Mouse (Mus musculus): Measurements from ENCODE around the gene Tecpr2. TPM values are rescaled to one million over a fixed set of nuclear protein-coding genes. Genes with fewer than 3 reads are reported as not detected.

Tecpr2 gene
- polyA plus RNA-seq, 1 experiment from 2014 or later, result 1.8 TPM

DNA sequence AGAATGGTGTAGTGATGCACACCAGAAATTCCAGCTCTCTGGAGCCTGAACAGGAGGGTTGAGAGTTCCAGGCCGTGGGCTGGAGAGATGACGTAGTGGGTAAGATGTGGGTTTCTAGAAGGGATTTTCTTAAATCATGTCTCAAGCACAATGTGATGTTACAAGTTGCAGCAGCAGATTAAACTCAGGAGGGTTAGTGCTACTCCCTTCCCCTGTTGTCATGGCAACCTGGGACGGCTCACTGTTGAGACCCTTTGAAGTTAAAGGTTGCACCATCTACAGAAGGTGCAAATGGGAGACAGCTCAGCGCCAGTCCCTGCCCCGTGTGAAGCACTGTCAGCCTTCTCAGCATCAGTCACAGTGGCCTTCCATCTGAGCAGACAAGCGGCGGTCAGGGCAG lies 27.8 kb upstream of the Tecpr2 start:
- TF ChIP-seq CTCF (IDR thresholded peaks at IDR 0.05; ENCODE audit: low read depth), result no peak
- no peak overlapping the region for H3K4me3 ChIP-seq (replicated peaks; ENCODE audit: low read depth, low read length)
- no peaks in the 10 kb centered on the region for H3K4me1 ChIP-seq (replicated peaks; ENCODE audit: insufficient read depth, low read length)
- H3K27me3 ChIP-seq (ENCODE audit: insufficient read depth, low read length), result no peaks in the 10 kb centered on the region
- H3K9me3 ChIP-seq (replicated peaks; ENCODE audit: low read length), result no peaks in the 10 kb centered on the region
- no peak overlapping the region for H3K4me2 ChIP-seq (ENCODE audit: low read length)
- no peak overlapping the region for H3K27ac ChIP-seq
- DNase-seq (ENCODE audit: low spot score) (no peak), ATAC-seq (replicated peaks; ENCODE audit: low FRiP score, low read depth) (no peak)
- WGBS, result 39% methylated on average over 7 of the region's 7 CpGs
- H3K9ac ChIP-seq (ENCODE audit: low read depth, low read length), result no peak overlapping the region
- peaks cover 25% of the 10 kb centered on the region for H3K36me3 ChIP-seq (ENCODE audit: insufficient read depth, low read length)

DNA sequence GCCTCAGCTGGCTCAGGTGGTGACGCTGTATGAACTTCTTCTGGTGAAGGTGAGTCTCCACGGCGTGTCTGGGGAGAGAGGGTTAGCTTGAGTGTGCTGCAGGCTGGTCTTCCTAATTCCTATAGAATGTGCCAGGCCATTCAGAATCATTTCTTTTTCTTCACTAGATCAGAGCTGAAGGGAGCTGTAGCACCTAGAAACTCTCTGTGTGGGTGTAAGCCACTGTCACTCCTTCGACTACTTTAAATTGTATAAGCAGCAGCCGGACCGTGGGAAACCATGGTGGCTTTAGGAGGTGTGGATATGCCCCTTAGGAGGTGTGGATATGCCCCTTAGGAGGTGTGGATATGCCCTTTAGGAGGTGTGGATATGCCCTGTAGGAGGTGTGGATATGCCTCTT lies 25.1 kb upstream of the Tecpr2 start:
- Histone ChIP-seq H3K4me2 (ENCODE audit: low read length) (no peak overlapping the region), H3K4me1 (replicated peaks; ENCODE audit: insufficient read depth, low read length) (no peaks in the 10 kb centered on the region), H3K27ac (no peak overlapping the region), H3K9ac (ENCODE audit: low read depth, low read length) (no peak overlapping the region), H3K36me3 (ENCODE audit: insufficient read depth, low read length) (peaks cover 40% of the 10 kb centered on the region), H3K27me3 (ENCODE audit: insufficient read depth, low read length) (no peaks in the 10 kb centered on the region), H3K9me3 (replicated peaks; ENCODE audit: low read length) (no peaks in the 10 kb centered on the region), H3K4me3 (replicated peaks; ENCODE audit: low read depth, low read length) (no peak overlapping the region)
- ATAC-seq (replicated peaks; ENCODE audit: low FRiP score, low read depth) (no peak), DNase-seq (ENCODE audit: low spot score) (no peak)
- 97% methylated on average over 6 of the region's 6 CpGs for WGBS
- no peak for TF ChIP-seq CTCF (IDR thresholded peaks at IDR 0.05; ENCODE audit: low read depth)

DNA sequence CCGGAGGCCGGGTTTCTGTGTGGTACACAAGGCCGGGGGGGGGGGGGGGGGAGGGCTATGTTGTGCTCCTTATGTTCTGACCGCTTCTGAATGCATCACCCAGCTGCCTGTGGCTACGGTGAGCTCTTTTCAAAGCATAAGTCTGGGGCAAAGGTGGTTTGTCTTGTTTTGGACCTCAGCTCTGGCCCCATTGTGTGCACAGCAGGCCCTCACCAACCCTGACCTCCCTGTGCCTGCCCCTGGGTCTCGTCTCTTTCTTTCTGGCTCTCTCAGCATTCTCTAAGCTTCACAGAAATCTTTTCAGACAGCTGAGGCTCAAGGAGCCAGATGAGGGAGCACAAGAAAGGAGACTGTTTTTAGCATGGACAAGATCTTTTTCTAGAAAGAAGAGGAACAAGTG lies 23.5 kb upstream of the Tecpr2 start:
- TF ChIP-seq CTCF (IDR thresholded peaks at IDR 0.05; ENCODE audit: low read depth), result no peak
- DNase-seq (ENCODE audit: low spot score) (no peak), ATAC-seq (replicated peaks; ENCODE audit: low FRiP score, low read depth) (no peak)
- peaks cover 43% of the 10 kb centered on the region for H3K36me3 ChIP-seq (ENCODE audit: insufficient read depth, low read length)
- no peak overlapping the region for H3K4me2 ChIP-seq (ENCODE audit: low read length)
- H3K4me1 ChIP-seq (replicated peaks; ENCODE audit: insufficient read depth, low read length), result no peaks in the 10 kb centered on the region
- H3K4me3 ChIP-seq (replicated peaks; ENCODE audit: low read depth, low read length), result no peak overlapping the region
- H3K9me3 ChIP-seq (replicated peaks; ENCODE audit: low read length), result no peaks in the 10 kb centered on the region
- no peak overlapping the region for H3K9ac ChIP-seq (ENCODE audit: low read depth, low read length)
- H3K27me3 ChIP-seq (ENCODE audit: insufficient read depth, low read length), result no peaks in the 10 kb centered on the region
- H3K27ac ChIP-seq, result no peak overlapping the region
- WGBS, result 88% methylated on average over 6 of the region's 6 CpGs

DNA sequence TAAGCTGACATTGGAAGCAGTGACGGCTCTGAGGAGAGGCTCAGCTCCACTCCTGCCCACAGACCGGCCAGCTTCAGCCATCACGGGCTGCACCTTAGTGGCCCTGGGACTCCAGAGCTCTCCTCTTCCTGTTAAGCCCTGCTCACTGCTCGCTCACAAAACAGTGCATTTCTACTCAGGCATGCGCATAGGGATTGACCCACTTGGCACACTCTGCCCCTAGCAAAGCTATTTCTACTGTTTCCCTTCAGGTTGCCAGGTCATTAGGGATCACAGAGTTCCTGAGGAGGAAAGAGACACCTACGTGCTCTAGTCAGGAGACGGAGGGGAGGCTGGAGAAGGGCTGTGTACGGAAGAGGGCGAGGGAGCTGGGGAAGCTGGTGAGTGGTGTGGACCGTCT lies 23.1 kb upstream of the Tecpr2 start:
- ATAC-seq (replicated peaks; ENCODE audit: low FRiP score, low read depth) (no peak), DNase-seq (ENCODE audit: low spot score) (no peak)
- H3K4me2 ChIP-seq (ENCODE audit: low read length), result no peak overlapping the region
- H3K4me3 ChIP-seq (replicated peaks; ENCODE audit: low read depth, low read length), result no peak overlapping the region
- no peak overlapping the region for H3K9ac ChIP-seq (ENCODE audit: low read depth, low read length)
- 83% methylated on average over 10 of the region's 10 CpGs for WGBS
- H3K27me3 ChIP-seq (ENCODE audit: insufficient read depth, low read length), result no peaks in the 10 kb centered on the region
- no peaks in the 10 kb centered on the region for H3K9me3 ChIP-seq (replicated peaks; ENCODE audit: low read length)
- H3K27ac ChIP-seq, result no peak overlapping the region
- H3K4me1 ChIP-seq (replicated peaks; ENCODE audit: insufficient read depth, low read length), result no peaks in the 10 kb centered on the region
- peaks cover 44% of the 10 kb centered on the region for H3K36me3 ChIP-seq (ENCODE audit: insufficient read depth, low read length)
- TF ChIP-seq CTCF (IDR thresholded peaks at IDR 0.05; ENCODE audit: low read depth), result no peak

DNA sequence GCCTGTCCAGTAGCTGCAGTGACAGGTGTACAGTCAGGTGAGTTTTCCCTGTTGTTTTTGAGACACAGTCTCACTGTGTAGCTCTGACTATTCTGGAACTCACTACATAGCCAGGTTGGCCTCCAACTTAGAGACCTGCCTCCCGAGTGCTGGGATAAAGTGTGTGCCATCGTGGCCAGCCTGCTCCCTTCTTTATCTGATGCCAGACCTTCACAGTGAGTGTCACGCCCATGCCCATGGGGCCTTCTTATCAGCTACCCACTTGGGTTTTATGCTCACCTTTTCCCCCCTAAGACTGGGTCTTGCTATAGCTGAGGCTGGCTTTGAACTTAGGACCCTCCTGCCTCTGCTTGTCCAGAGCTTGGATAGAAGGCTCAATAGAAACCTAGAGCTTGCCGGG lies 19.0 kb upstream of the Tecpr2 start:
- no peak for DNase-seq (ENCODE audit: low spot score)
- Histone ChIP-seq H3K36me3 (ENCODE audit: insufficient read depth, low read length) (peaks cover 54% of the 10 kb centered on the region), H3K4me2 (ENCODE audit: low read length) (no peak overlapping the region), H3K27ac (no peak overlapping the region), H3K9me3 (replicated peaks; ENCODE audit: low read length) (no peaks in the 10 kb centered on the region), H3K9ac (ENCODE audit: low read depth, low read length) (no peak overlapping the region), H3K27me3 (ENCODE audit: insufficient read depth, low read length) (no peaks in the 10 kb centered on the region), H3K4me3 (replicated peaks; ENCODE audit: low read depth, low read length) (no peak overlapping the region), H3K4me1 (replicated peaks; ENCODE audit: insufficient read depth, low read length) (no peaks in the 10 kb centered on the region)
- 89% methylated on average over 4 of the region's 4 CpGs for WGBS
- no peak for TF ChIP-seq CTCF (IDR thresholded peaks at IDR 0.05; ENCODE audit: low read depth)
- ATAC-seq (replicated peaks; ENCODE audit: low FRiP score, low read depth), result no peak

DNA sequence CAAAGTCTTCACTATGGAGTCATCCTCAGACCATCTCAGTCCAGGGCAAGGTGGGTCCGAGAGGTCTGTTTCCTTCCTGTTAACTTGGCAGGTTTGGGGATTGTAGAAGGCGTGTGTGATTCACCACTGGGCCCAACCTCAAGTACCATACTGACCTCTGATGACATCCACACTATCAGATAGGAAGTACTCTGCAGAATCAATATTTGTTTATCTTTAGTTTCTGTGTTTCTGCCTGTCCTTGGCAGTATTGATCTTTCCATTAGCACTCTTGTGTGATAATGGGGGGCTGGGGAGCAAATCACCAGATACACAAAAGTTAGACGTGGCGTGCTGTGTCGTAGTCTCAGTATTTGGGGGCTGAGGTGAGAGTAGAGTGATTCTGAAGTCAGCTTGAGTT lies 17.8 kb upstream of the Tecpr2 start:
- Histone ChIP-seq H3K36me3 (ENCODE audit: insufficient read depth, low read length) (peaks cover 52% of the 10 kb centered on the region), H3K9me3 (replicated peaks; ENCODE audit: low read length) (no peaks in the 10 kb centered on the region), H3K4me2 (ENCODE audit: low read length) (no peak overlapping the region), H3K4me1 (replicated peaks; ENCODE audit: insufficient read depth, low read length) (no peaks in the 10 kb centered on the region), H3K4me3 (replicated peaks; ENCODE audit: low read depth, low read length) (no peak overlapping the region), H3K27ac (no peak overlapping the region), H3K27me3 (ENCODE audit: insufficient read depth, low read length) (no peaks in the 10 kb centered on the region), H3K9ac (ENCODE audit: low read depth, low read length) (no peak overlapping the region)
- DNase-seq (ENCODE audit: low spot score), result no peak
- TF ChIP-seq CTCF (IDR thresholded peaks at IDR 0.05; ENCODE audit: low read depth), result no peak
- WGBS, result 96% methylated on average over 5 of the region's 5 CpGs
- ATAC-seq (replicated peaks; ENCODE audit: low FRiP score, low read depth), result no peak

DNA sequence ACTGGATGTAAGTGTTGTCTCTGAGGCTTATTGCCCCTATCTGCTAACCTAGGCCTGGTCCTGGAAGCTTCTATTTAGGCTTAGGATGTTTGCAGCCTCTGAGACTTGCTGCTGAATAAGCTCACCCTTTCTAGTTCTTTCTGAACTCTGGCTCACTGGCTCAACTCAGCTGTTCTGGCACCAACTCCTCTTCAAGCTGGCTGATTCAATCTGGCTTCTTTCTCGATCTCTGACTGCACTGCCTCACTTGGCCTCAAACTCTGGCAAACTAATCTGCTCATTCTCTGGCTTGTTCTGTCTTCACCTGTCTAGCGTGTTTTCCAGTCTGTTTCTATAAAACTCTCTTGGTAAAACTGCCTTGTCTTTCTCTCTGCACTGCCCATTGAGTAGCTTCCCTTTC lies 13.7 kb upstream of the Tecpr2 start:
- no peak for TF ChIP-seq CTCF (IDR thresholded peaks at IDR 0.05; ENCODE audit: low read depth)
- no peak overlapping the region for H3K27ac ChIP-seq
- 93% methylated on average over 2 of the region's 2 CpGs for WGBS
- H3K36me3 ChIP-seq (ENCODE audit: insufficient read depth, low read length), result peaks cover 47% of the 10 kb centered on the region
- no peak overlapping the region for H3K4me3 ChIP-seq (replicated peaks; ENCODE audit: low read depth, low read length)
- H3K4me2 ChIP-seq (ENCODE audit: low read length), result no peak overlapping the region
- no peaks in the 10 kb centered on the region for H3K4me1 ChIP-seq (replicated peaks; ENCODE audit: insufficient read depth, low read length)
- no peaks in the 10 kb centered on the region for H3K9me3 ChIP-seq (replicated peaks; ENCODE audit: low read length)
- H3K9ac ChIP-seq (ENCODE audit: low read depth, low read length), result no peak overlapping the region
- DNase-seq (ENCODE audit: low spot score) (no peak), ATAC-seq (replicated peaks; ENCODE audit: low FRiP score, low read depth) (no peak)
- H3K27me3 ChIP-seq (ENCODE audit: insufficient read depth, low read length), result no peaks in the 10 kb centered on the region
